In genomic region chr8:109673596-109673995, GRCm38 (mm10) we compare ENCODE assay signal across 10 mouse cellular contexts. TPM values are rescaled to one million over a fixed set of nuclear protein-coding genes. Genes with fewer than 3 reads are reported as not detected.
"Had no signal": no experiment of that assay in that cellular context is flagged by ENCODE, and none has a peak within 500 bp of the region (broad histone marks: within the 10 kb centered on the region; RNA-seq: fewer than 3 reads in every experiment).

No protein-coding gene starts in this region.

- H3K4me1 ChIP-seq: hindbrain, embryonic 15.5 days; limb, embryonic 10.5 days; liver, embryonic 15.5 days; lung, embryonic 15.5 days; midbrain, embryonic 13.5 days had no signal

- H3K9ac ChIP-seq: hindbrain, embryonic 15.5 days; liver, embryonic 15.5 days; lung, embryonic 15.5 days; midbrain, embryonic 13.5 days had no signal

- H3K27me3 ChIP-seq: hindbrain, embryonic 15.5 days; liver, embryonic 15.5 days; lung, embryonic 15.5 days; midbrain, embryonic 13.5 days had no signal

- H3K4me2 ChIP-seq: hindbrain, embryonic 15.5 days; liver, embryonic 11.5 days; liver, embryonic 15.5 days; lung, embryonic 15.5 days; midbrain, embryonic 13.5 days had no signal

- H3K27ac ChIP-seq: hindbrain, embryonic 15.5 days; limb, embryonic 10.5 days; liver, embryonic 15.5 days; lung, embryonic 15.5 days; midbrain, embryonic 13.5 days; stomach, postnatal 0 days had no signal

- H3K9me3 ChIP-seq: hindbrain, embryonic 15.5 days; limb, embryonic 10.5 days; liver, embryonic 15.5 days; lung, embryonic 15.5 days; midbrain, embryonic 13.5 days had no signal

- H3K4me3 ChIP-seq: hindbrain, embryonic 15.5 days; limb, embryonic 10.5 days; liver, embryonic 15.5 days; lung, embryonic 15.5 days; midbrain, embryonic 13.5 days had no signal

- DNase-seq: layer of hippocampus, adult 9-11 months; thymus, postnatal 4 days had no signal

- ATAC-seq: intestine, embryonic 16.5 days; midbrain, embryonic 13.5 days had no signal

RNA-seq across cellular contexts. Expression of gene Pkd1l3, which starts 59.3 kb away (rescaled TPM):
- polyA plus RNA-seq: stomach, postnatal 0 days had no signal
